In the genomic region with DNA sequence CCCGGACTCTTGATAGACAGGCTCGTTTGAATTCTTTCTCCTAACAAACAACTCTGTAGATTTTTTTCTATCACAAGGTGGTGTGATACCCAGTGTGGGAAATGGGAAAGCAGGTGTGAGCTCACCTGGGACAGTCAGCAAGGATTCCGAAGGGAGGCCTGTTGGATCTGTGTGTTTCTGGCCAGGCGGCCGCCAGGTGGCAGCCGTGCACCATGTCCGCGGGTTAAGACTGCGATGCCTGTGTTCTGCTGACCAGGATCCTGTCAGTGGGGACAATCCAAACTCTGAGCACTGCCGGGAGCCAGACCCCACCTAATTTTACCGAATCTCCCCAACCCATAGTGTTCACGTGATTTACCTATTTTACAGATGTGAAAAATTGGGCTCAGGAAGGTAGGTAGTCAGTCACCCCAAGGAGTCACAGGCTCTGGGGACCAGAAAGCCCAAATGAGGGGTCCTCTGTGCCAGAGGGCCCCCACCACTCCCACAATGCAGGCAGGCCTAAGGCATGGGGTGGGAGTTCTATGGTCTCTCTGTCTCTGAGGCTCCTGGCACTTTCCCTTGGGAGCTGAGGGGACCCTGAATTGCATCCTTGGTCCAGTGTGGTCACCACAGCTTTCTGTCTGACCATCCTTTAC, we compare ENCODE assay signal across 8 mouse cellular contexts.
A peak's percentile ranks its signal among the peaks of the same experiment; 100 is the strongest.
DNase-seq lines count a peak whose midpoint lies in the region; ATAC-seq lines count a peak whose summit lies in the region.

No protein-coding gene starts in this region.

- H3K4me3 ChIP-seq in forebrain, embryonic 12.5 days (replicated peaks) = no peak overlapping the region
- no peak overlapping the region for H3K4me3 ChIP-seq in heart, embryonic 16.5 days (ENCODE audit: low read length)
- no peak overlapping the region for H3K4me3 ChIP-seq in liver, embryonic 12.5 days

- WGBS in forebrain, embryonic 12.5 days = 8% methylated on average over 12 of the region's 12 CpGs
- 7% methylated on average over 12 of the region's 12 CpGs for WGBS in heart, embryonic 16.5 days
- 14% methylated on average over 12 of the region's 12 CpGs for WGBS in liver, embryonic 12.5 days (ENCODE audit: insufficient replicate concordance)

- H3K27ac ChIP-seq in forebrain, embryonic 12.5 days = no peak overlapping the region
- peak overlapping the region; percentile 69 for H3K27ac ChIP-seq in heart, embryonic 16.5 days (ENCODE audit: low read length)
- H3K27ac ChIP-seq in liver, embryonic 12.5 days = no peak overlapping the region

- no peak overlapping the region for H3K9ac ChIP-seq in forebrain, embryonic 12.5 days
- 0 out of 2 replicates have a peak overlapping the region, but pooled peaks have one; percentile 49 for H3K9ac ChIP-seq in heart, embryonic 16.5 days (ENCODE audit: low read length)
- H3K9ac ChIP-seq in liver, embryonic 12.5 days = no peak overlapping the region

- DNase-seq in c-Kit-positive CD71-positive TER-119-negative erythroid progenitor cells, embryonic 14.5 days (ENCODE audit: low read depth) = peak; percentile 35
- peak; percentile 89 for DNase-seq in kidney, postnatal 14 days
- peak; percentile 37 to 74 for DNase-seq in natural killer cell, adult 2 months (ENCODE audit: low spot score in 2 of 2)
- DNase-seq in splenic B cell, adult 2 months (ENCODE audit: low read depth, low spot score) = peak; percentile 84

- H3K4me2 ChIP-seq in forebrain, embryonic 12.5 days = no peak overlapping the region
- H3K4me2 ChIP-seq in heart, embryonic 16.5 days (ENCODE audit: low read depth, low read length) = no peak overlapping the region; the same call in 1 of the 2 replicates
- H3K4me2 ChIP-seq in liver, embryonic 12.5 days = no peak overlapping the region

- H3K9me3 ChIP-seq in forebrain, embryonic 12.5 days = no peaks in the 10 kb centered on the region
- H3K9me3 ChIP-seq in heart, embryonic 16.5 days (replicated peaks; ENCODE audit: control insufficient read depth, low read length) = no peaks in the 10 kb centered on the region
- H3K9me3 ChIP-seq in liver, embryonic 12.5 days (replicated peaks) = no peaks in the 10 kb centered on the region

- ATAC-seq in CD4-positive, CD25-positive, alpha-beta regulatory T cell, adult 4 months = peak; percentile 66
- ATAC-seq in forebrain, embryonic 12.5 days (ENCODE audit: low FRiP score) = peak; percentile 82
- ATAC-seq in heart, embryonic 16.5 days (replicated peaks; ENCODE audit: extremely low read depth, insufficient read depth, low FRiP score) = peak; percentile 47
- peak; percentile 50; the same call in 1 of the 2 replicates for ATAC-seq in liver, embryonic 12.5 days

- no peaks in the 10 kb centered on the region for H3K27me3 ChIP-seq in forebrain, embryonic 12.5 days
- H3K27me3 ChIP-seq in heart, embryonic 16.5 days (ENCODE audit: control insufficient read depth, insufficient read depth, low read length) = no peaks in the 10 kb centered on the region
- H3K27me3 ChIP-seq in liver, embryonic 12.5 days (replicated peaks) = no peaks in the 10 kb centered on the region
- H3K27me3 ChIP-seq in splenic B cell, adult 2 months (ENCODE audit: control insufficient read depth, insufficient read depth, low read length, poor library complexity, severe bottlenecking) = no peaks in the 10 kb centered on the region

- peaks cover under 1% of the 10 kb centered on the region; the same call in 1 of the 2 replicates for H3K36me3 ChIP-seq in forebrain, embryonic 12.5 days (replicated peaks)
- peaks cover 2% of the 10 kb centered on the region; the same call in 1 of the 2 replicates for H3K36me3 ChIP-seq in heart, embryonic 16.5 days (ENCODE audit: control insufficient read depth, insufficient read depth)
- peaks cover 7% of the 10 kb centered on the region for H3K36me3 ChIP-seq in liver, embryonic 12.5 days
- peaks cover 7% of the 10 kb centered on the region for H3K36me3 ChIP-seq in splenic B cell, adult 2 months (ENCODE audit: control insufficient read depth, insufficient read depth, low read length, poor library complexity, severe bottlenecking)

- H3K4me1 ChIP-seq in forebrain, embryonic 12.5 days = peaks cover 6% of the 10 kb centered on the region; the same call in 1 of the 2 replicates
- H3K4me1 ChIP-seq in heart, embryonic 16.5 days (ENCODE audit: control insufficient read depth, insufficient read depth, low read length) = peaks cover 26% of the 10 kb centered on the region
- peaks cover 11% of the 10 kb centered on the region for H3K4me1 ChIP-seq in liver, embryonic 12.5 days

Comparison
In these comparisons a context has a peak if more than half of its experiments do, and no peak if none do; other contexts are left out.
1. DNase-seq: peak in every context shown above with its lines; median percentile 89 in kidney, postnatal 14 days; 84 in splenic B cell, adult 2 months; 56 in natural killer cell, adult 2 months; 35 in c-Kit-positive CD71-positive TER-119-negative erythroid progenitor cells, embryonic 14.5 days.